Mouse (Mus musculus) Patski (cell line): ENCODE measurements around the gene Gigyf1. TPM values are rescaled to one million over a fixed set of nuclear protein-coding genes. Genes with fewer than 3 reads are reported as not detected.

Experiments
- ATAC-seq: fragments of 100-300 bp; one replicate; pipeline ENCODE4 v1.8.0; 2021
- CTCF ChIA-PET: fragments of 350-600 bp; sonication (Branson Sonifier 250); formaldehyde crosslinking; loops from one replicate; lab custom pipeline; 2022; ENCODE audit warnings: inconsistent platforms; lab: Charles Lee
- POLR2A ChIA-PET: fragments of 350-600 bp; sonication (Branson Sonifier 250); formaldehyde crosslinking; loops from one replicate; lab custom pipeline; 2022; ENCODE audit warnings: antibody characterized with exemption, inconsistent platforms; lab: Charles Lee
- DNase-seq: peaks from one replicate; pipeline ENCODE4 v3.0.0-alpha.2; 2011; ENCODE audit warnings: low read depth, low spot score
- H3K27me3 ChIP-seq: fragments of 371-371 bp; one replicate; pipeline ENCODE4 v1.5.1; 2021
- CTCF ChIP-seq: fragments of 100-300 bp; IDR thresholded peaks from one replicate; pipeline ENCODE4 v1.5.1; 2021
- in situ Hi-C: fragments of 300-500 bp; cut with MboI; formaldehyde crosslinking; loops from 3 replicates; pipeline ENCODE4 v1.11.1; 2018; ENCODE audit warnings: low pct_unique_long_range_greater_than_20kb, mixed read lengths
- polyA plus RNA-seq: library from polyadenylated mRNA; unstranded; gene quantifications from one replicate; pipeline ENCODE4 v1.2.3, GENCODE M21; 2021

Gigyf1 gene
- polyA plus RNA-seq, 1 experiment from 2014 or later = 55.9 TPM

- no peaks in the 10 kb centered on the region for H3K27me3 ChIP-seq
- ATAC-seq (peak; percentile 6), DNase-seq (no peak)
- in situ Hi-C loops = loop anchor here (5.0 kb wide), 3 partner anchors 71 to 231 kb away; partner anchors contain the start of gene Mospd3
- no peak for TF ChIP-seq CTCF
- ChIA-PET POLR2A (interaction anchor here (0.6 to 3.2 kb wide), 13 partner anchors 8 to 221 kb away, joined by 3 to 12 read pairs (median 5); partner anchors contain the start of genes Gm20605, Irs3 and Mospd3), CTCF (interaction anchor here (0.9 to 3.7 kb wide), 4 partner anchors 12 to 122 kb away, joined by 3 to 17 read pairs (median 8); partner anchors contain the start of genes Gigyf1 and Pop7)
These were observed 13.2 kb downstream of the Gigyf1 start for GRCm38 (mm10) chr5:137531414-137532130.

GRCm38 (mm10) chr5:137532131-137532807 lies 13.9 kb downstream of the Gigyf1 start:
- no peak for DNase-seq
- ATAC-seq = no peak
- no peaks in the 10 kb centered on the region for H3K27me3 ChIP-seq
- CTCF ChIA-PET = interaction anchor here (0.9 to 1.7 kb wide), 3 partner anchors 19 to 121 kb away, joined by 3 to 11 read pairs (median 5); partner anchors contain the start of gene Pop7
- TF ChIP-seq CTCF = no peak
- in situ Hi-C loops = loop anchor here (5.0 kb wide), 3 partner anchors 70 to 230 kb away; partner anchors contain the start of gene Mospd3
- POLR2A ChIA-PET = interaction anchor here (0.6 to 3.2 kb wide), 11 partner anchors 9 to 222 kb away, joined by 3 to 12 read pairs (median 5); partner anchors contain the start of genes Gm20605, Irs3 and Mospd3

- no peaks in the 10 kb centered on the region for H3K27me3 ChIP-seq
- in situ Hi-C loops = loop anchor here (5.0 kb wide), 3 partner anchors 70 to 230 kb away; partner anchors contain the start of gene Mospd3
- ATAC-seq (peak; percentile 1), DNase-seq (no peak)
- ChIA-PET CTCF (interaction anchor here (1.7 kb wide), 2 partner anchors 20 to 31 kb away, joined by 5 to 11 read pairs; partner anchors contain the start of gene Pop7), POLR2A (interaction anchor here (0.6 to 3.2 kb wide), 5 partner anchors 9 to 103 kb away, joined by 3 to 12 read pairs (median 5); partner anchors contain the start of gene Mospd3)
- no peak for TF ChIP-seq CTCF
These were observed 14.4 kb downstream of the Gigyf1 start for GRCm38 (mm10) chr5:137532808-137533116.

GRCm38 (mm10) chr5:137533117-137533827 lies 14.9 kb downstream of the Gigyf1 start, which contains the start of the genes Epo and Gnb2:
TSS of gene Epo (minus strand) at chr5:137533242.
TSS of gene Gnb2 (minus strand) at chr5:137533510.
- in situ Hi-C loops = loop anchor here (5.0 kb wide), 3 partner anchors 69 to 229 kb away; partner anchors contain the start of gene Mospd3
- ATAC-seq = peak; percentile 60
- ChIA-PET CTCF (no interaction called here), POLR2A (interaction anchor here (0.7 to 3.2 kb wide), 2 partner anchors 67 to 107 kb away, joined by 3 to 8 read pairs; partner anchors contain the start of gene Mospd3)
- no peaks in the 10 kb centered on the region for H3K27me3 ChIP-seq
- no peak for TF ChIP-seq CTCF
- DNase-seq = peak; percentile 99

- in situ Hi-C loops = loop anchor here (5.0 kb wide), 3 partner anchors 68 to 228 kb away; partner anchors contain the start of gene Mospd3
- ChIA-PET POLR2A (no interaction called here), CTCF (interaction anchor here (0.7 kb wide), 1 partner anchor 31 kb away, joined by 3 read pairs; no protein-coding TSS in a partner anchor)
- no peaks in the 10 kb centered on the region for H3K27me3 ChIP-seq
- TF ChIP-seq CTCF = no peak
- DNase-seq (no peak), ATAC-seq (no peak)
These were observed 16.4 kb downstream of the Gigyf1 start for GRCm38 (mm10) chr5:137534762-137535161.

- ChIA-PET CTCF (interaction anchor here (0.6 kb wide), 1 partner anchor 33 kb away, joined by 3 read pairs; the partner anchor contains the start of gene Pop7), POLR2A (no interaction called here)
- ATAC-seq (no peak), DNase-seq (no peak)
- in situ Hi-C loops = no loop called here
- H3K27me3 ChIP-seq = no peaks in the 10 kb centered on the region
- no peak for TF ChIP-seq CTCF
These were observed 17.0 kb downstream of the Gigyf1 start for GRCm38 (mm10) chr5:137535318-137535717.

- ATAC-seq (no peak), DNase-seq (no peak)
- TF ChIP-seq CTCF = no peak
- ChIA-PET CTCF (no interaction called here), POLR2A (interaction anchor here (0.6 kb wide), 1 partner anchor 8 kb away, joined by 6 read pairs; no protein-coding TSS in a partner anchor)
- H3K27me3 ChIP-seq = no peaks in the 10 kb centered on the region
- in situ Hi-C loops = no loop called here
These were observed 19.1 kb downstream of the Gigyf1 start for GRCm38 (mm10) chr5:137537461-137537860.

- DNase-seq (no peak), ATAC-seq (no peak)
- no peaks in the 10 kb centered on the region for H3K27me3 ChIP-seq
- CTCF ChIA-PET = no interaction called here
- TF ChIP-seq CTCF = no peak
- in situ Hi-C loops = no loop called here
- POLR2A ChIA-PET = interaction anchor here (0.6 to 0.7 kb wide), 2 partner anchors 10 to 39 kb away, joined by 4 to 5 read pairs; no protein-coding TSS in a partner anchor
These were observed 21.0 kb downstream of the Gigyf1 start for GRCm38 (mm10) chr5:137539291-137539801.

GRCm38 (mm10) chr5:137540991-137541390 lies 22.6 kb downstream of the Gigyf1 start:
- POLR2A ChIA-PET = interaction anchor here (0.6 kb wide), 1 partner anchor 16 kb away, joined by 5 read pairs; no protein-coding TSS in a partner anchor
- no peaks in the 10 kb centered on the region for H3K27me3 ChIP-seq
- CTCF ChIA-PET = interaction anchor here (1.1 to 1.4 kb wide), 2 partner anchors 23 to 24 kb away, joined by 3 to 4 read pairs; partner anchors contain the start of gene Gigyf1
- no peak for DNase-seq
- in situ Hi-C loops = no loop called here
- ATAC-seq = no peak
- no peak for TF ChIP-seq CTCF
